Mouse (Mus musculus) natural killer cell, adult 2 months (primary cell): ENCODE measurements around the gene Caskin2.

ENCODE experiments used
- DNase-seq, 2 experiments: peaks; one replicate each; pipeline ENCODE4 v3.0.0; 2022; ENCODE audit warnings: low spot score in 2 of 2

Gene Caskin2

DNA sequence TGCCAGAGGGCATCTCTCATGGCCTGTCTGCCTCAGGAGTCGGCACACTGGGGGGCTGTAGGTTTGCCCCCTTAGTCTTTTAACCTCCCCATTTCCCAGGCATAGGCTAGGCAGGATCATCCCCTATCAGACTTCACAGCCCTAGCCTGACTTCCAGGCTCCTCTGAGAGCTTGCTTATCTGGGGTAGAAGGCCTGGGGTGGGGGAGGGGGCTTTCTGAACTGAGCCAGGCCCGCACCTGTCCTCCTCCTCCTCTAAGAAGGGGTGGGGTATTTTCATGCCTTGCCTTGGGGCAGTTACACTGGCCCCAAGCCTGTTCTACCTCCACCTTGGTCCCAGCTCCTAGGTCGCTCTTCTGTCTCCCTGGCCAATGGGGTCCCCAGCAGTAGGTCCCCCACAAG, 18.1 kb upstream of the Caskin2 start:
- no peak for DNase-seq

DNA sequence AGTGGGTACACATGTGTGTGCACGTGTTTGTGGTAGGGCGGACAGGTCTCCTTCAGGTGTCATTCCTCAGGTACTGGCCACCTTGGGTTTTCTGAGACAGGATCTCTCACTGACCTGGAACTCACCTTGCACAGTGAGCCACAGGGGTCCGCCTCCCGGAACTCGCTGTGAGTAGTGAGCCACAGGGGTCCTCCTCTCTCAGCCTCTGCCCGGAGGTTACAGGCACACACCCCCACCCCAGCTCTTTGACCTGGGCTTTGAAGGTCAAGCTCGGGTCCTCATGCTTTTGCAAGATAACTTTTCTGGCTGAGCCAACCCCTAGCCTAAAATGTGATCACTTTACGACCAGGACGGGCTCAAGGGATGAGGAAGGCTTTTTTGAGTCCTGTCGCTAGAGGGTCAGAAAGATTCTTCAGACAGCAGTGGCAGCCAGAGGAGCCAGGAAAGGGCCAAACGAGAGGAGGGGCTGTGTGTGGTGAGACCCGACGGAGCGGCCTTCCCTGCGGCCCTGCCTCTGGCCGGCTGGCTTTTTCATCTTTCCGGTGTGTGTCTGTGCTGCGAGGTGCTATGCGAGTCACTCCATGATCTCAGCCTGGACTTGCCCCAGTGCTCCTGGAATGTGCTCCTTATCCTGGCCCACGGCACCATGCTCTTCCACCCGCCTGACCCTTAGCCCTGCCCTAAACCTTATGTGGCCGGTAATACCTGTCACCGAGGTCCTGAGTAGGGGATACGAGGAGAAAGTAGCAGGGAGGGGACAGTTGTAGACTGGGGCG, 17.3 kb upstream of the Caskin2 start:
- DNase-seq: no peak

DNA sequence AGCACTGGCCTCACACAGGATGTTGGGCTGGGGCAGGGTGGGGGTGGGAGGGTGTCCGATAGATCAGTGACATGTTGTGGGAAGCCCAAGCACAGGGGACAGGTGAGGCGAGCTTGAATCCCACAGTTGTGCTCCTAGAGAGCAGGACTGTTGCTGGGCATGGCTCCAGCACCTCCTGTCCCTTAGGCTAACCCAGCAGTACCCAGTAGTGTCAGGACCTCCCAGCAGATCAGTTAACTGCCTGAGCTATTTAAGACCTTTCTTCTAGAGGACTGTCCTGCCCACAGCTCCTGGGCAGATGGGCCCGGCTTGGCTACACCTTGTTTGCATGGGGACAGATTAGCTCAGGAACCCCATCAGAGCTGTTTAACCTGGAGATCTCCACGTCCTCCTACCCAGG, 15.6 kb upstream of the Caskin2 start:
- DNase-seq: peak in 1 of 2 experiments; percentile 20

DNA sequence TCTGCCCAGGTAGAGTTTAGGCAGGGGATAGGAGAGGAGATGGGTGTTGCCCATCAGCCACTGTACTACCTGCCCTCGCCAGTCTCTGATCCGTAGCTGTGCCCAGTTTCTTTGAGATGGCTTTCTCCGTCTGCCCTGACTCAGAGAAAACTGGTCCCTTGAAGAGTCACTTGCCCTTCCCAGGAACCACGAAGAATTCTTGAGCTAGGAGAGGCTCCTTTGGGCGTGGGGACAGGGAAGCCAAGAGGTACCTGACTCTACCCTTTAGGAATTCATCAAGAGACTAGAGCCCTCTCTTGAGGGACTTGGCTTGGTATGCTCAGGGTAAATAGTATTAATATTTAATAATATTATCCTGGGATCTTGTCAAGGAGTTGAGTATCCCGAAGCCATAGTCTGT, 14.2 kb upstream of the Caskin2 start:
- no peak for DNase-seq

DNA sequence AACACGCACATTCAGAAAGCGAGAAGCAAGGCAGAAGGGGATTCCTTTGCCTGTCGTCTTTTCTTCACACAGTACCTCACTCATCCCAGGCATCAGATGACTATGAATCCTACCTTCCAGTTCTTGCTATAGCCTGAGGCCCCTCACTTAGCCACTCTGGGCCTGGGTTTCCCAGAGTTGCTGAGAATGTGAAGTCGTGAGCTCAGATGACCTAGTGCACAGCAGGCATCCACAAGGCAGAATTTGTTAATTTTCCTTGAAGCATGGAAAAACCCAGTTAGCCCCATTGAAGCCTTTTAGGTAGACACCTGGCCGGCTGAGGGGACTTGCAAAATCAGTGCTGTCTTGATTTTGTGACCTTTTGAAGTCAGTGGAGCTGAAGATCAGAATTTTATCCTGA, 13.0 kb upstream of the Caskin2 start:
- DNase-seq: no peak

DNA sequence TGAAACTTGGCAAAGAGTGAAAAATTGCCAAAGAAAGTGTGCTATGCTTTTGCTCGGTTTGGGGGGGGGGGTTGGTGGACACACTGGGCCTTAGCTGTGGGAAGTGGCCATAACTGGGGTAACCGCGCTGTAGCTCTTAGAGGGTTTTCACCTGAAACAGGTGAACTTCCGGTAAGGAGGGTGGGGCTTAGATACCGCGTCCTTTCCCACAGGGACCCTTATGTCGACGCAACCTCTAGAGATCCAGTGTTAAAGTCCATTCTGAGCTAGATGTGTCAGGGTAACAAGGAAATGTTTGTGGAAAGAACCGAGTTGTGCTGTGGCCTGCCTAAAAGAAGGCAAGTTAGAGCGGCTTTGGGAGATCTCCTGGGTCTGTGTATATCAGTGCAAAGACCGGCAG, 11.4 kb upstream of the Caskin2 start:
- DNase-seq: no peak

DNA sequence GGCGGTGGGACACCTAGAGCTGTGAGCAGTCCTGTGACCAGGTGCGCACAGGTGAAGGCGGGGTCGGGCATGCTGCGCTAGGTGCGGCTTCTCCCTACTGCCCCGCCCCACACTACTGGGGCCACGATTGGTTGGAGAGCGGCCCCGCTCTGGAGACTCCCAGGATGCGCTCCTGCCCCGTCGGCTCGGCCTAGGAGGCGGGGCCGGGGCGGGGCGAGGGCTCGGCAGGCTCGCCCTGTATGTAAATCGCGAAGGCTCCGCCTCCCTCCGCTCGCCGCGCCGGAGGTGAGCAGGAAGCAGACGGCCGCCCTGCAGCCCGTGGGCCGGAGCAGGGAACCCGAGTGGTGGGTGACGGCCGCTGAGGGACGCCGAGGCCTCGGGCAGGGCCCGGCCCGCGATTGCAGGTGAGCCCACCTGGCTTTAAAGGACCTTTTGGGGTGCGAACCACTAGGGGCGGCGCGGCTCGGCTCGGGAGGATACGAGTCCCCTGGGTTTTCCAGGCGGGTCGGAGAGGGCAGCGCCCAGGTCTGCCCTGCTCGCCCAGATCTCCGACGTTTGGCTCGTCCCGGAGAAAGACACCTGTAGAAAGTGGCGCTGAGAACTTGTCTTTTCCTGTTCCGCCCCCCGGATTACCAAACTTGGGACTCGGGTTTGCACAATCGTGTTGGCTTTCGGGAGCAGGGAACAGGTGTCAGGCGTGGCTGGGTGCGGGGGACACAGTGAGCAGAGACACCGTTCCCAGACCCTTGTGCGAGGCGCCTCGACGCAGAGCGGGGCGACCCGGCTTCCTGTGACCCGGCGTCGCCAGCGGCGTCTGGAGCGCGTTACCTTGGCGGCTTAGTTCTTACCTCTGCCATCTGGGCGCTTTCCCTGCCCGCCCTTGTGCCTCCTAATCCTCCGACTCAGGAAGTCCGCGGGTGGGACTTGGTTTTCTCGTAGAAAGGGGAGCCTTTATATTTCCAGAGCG, 10.6 kb upstream of the Caskin2 start, which contains the start of gene Llgl2:
Gene Llgl2, plus strand, starts transcription at position 276 of the 967 bp plus-strand sequence.
- DNase-seq: peak; percentile 68 to 76

DNA sequence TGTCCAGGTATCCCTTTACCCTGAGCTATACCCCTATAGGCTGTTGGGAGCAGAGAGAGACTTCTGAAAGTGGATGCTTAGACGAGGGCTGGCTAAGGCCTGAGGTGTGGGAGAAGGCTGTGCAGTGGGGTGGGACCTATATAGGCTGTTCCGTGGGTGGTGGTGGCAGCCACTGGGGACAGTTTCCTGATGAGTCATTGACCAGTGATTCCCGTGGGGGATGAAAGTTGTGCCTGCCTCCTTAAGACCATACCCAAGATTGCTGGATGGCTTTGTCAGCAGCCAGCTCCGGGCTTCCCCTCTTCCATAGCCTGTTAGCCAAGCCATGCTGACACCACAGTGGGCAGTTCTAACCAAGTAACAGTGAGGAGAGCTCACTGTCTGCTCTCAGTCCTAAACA, 7.6 kb upstream of the Caskin2 start:
- DNase-seq: no peak

DNA sequence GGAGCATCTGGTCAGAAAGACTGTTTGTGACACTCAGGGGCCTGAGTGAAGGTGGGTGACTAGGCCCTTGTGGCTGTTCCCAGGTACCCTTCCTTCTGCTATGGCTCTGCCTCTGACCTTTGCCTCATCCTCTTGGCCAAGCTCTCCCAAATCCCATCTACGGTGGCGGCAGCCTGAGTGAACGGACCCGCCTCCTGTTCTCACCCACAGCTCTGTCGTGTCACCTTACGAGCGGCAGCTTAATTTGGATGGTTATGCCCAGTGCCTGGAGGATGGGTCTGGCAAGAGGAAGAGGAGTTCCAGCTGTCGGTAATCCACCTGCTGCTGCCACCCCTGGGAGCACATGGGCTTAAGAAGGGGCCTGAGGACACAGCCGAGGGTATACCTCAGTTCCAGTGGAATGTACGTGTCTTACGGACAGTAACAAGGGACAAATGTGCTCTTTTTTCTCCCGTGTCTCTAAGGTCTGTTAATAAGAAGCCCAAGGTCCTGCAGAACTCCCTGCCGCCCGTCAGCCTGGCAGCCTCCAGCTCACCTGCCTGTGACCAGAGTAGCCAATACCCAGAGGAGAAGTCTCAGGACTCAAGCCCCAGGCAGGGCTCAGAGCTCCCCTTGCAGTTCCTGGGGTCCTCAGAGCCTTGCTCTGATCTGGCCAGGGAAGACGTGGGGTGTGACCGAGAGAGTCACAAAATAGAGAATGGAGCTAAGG, 6.6 kb upstream of the Caskin2 start:
- DNase-seq: no peak

DNA sequence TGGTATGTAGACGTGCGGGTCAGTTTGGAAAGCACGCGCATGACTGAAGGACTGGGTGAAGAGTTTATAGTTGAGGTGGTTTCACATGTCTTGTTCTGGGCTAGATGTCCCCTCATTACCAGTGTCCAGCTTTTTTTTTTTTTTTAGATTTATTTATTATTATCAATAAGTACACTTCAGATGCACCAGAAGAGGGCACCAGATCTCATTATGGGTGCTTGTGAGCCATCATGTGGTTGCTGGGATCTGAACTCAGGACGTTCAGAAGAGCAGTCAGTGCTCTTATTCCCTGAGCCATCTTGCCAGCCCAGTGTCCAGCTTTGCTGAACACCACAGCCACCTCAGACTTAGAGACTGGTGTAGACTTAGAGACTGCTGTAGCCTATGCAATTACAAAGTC, 3.9 kb upstream of the Caskin2 start:
- no peak for DNase-seq

DNA sequence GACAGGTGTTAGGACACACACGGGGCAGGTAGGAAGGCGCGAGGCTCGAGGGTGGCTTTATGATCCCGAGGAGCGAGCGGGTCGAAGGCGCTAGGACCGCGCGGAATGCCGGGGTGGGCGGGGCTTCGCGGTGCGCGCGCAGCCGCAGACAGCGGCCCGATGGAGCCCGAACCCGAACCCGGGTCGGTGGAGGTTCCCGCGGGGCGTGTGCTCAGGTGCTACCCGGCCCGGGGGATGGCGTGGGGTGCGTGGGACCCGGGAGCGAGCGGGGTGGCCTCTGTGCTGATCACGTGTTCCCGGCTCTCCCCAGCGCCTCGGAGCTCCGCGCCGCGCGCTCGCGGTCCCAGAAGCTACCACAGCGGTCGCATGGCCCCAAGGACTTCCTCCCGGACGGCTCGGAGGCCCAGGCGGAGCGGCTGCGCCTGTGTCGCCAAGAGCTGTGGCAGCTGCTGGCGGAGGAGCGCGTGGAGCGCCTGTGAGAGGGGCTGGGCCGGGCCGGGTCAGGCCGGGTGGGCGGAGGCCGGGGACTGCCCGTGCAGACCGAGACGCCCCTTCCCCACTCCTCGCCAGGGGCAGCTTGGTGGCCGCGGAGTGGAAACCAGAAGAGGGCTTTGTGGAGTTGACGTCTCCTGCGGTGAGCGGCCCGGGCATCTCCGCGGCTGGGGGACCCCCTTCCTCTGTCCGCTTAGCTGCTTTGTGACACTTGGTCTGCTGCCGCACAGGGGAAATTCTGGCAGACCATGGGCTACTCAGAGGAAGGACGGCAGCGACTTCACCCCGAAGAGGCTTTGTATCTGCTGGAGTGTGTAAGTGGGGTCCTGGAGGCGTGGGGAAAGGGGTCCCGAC, 1.4 kb upstream of the Caskin2 start, which contains the start of gene Tsen54:
Gene Tsen54, plus strand, starts transcription at position 120 of the 846 bp plus-strand sequence.
- peak; percentile 73 to 82 for DNase-seq

DNA sequence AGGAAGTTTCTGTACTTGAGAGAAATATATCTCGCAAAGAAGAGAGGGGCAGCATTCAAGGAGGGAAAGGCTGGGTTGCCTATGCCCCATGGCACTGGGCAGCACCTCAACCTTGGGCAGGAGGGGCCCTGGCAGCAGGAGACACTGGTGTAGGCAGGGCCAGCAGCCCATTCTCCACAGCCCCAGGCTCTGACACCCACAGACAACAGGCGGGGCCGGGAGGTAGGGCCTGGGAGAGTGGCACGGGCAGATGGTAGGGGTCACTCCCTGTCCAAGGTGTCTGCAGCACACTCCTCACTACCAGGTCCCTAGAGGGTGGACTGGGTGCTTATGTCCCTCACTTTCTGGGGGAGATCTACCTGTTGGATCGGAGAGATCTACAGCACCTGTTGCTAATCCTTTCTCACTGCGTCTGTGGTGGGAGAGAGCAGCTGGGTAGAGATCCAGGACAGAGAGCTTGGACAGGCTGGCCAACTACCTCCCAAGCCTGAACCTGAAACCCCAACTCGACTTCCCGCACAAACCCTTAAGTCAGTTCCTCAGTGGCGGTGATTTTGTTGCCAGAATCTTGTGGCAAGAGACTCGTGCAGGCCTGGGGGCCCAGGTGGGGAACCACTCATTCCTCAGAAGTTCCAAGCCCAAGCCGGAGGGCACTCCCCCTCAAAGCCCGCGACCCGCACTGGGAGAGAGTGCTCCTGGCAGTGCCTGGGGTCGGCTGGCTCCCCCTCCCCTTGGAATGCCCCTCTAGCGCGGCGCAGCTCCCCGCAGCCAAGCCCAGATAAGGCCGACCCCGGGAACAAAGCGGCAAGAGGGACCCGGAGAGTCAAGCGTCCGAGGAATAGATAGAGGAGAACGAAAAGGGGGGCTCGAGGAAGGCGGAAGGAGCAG, 662 bp downstream of the Caskin2 start:
- no peak for DNase-seq

DNA sequence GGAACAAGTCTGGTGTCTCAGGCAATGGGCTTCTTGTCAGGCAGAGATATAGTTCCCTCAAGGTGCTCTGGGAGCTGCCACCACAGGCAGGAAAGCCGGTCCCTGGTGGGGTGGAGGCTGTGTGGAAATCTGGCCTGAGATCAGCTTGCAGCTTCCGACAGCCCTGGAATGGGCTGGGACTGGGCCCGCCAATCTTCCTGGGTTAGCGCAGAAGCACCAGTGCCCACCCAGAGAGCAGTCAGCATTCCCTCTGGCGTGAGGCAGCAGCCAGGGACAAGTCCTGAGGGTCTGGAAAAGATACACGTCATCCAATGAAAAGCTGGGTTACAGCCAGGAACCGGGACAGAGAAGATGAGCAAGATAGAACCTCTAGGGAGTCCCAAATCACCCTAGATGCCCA, 1.3 kb downstream of the Caskin2 start:
- no peak for DNase-seq

DNA sequence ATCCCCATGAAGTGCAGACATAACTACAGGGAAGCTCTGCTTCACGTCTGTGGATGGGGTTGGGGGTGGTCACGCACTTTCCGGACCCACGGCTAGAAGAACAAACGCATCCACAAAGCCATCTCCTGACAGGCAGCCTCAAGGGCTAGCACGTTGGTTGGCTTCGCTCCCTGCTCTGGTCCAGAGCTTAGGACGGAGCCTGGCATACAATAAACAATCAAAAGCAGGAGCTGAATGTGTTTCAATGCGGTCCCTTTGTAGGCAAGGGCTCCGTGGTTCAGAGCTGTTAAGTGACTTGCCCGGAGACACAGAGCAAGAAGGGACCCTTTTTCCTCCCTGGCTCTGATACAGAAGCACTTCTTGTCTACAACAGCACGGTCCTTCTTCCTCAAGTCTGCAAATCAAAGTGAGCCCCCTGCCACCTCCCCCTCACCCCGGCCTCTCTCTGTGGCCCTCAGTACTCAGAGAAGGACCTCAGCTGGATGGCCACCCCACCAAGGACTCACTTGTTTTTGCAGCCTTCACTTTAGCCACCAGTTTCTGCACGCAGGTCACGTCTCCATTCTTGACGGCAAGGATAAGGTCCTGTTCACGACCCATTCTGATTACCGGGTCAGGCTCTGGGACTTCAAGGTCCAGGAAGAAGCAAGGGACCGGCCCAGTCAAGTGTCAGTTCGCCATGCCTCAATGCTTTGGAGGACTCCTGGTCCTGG, 1.9 kb downstream of the Caskin2 start:
- no peak for DNase-seq

DNA sequence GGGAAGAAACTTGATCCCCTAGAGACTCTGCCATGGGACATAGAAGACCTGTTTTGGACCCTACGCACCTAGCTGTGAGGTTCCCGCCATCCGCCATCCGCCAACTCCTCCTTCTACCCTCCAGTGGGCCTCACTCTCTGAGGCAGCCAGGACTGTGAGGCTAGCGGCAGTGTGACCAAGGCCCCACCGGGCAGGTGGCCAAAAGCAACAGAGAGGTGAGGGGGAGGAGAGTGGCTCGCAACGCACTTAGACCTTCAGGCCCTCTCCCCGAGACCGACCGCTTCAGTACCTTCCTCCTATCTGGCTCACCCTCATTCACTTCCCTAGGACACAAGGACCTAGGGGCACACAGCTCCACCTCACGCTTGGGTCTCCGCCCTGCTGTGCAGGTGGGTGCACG, 3.1 kb downstream of the Caskin2 start:
- no peak for DNase-seq

DNA sequence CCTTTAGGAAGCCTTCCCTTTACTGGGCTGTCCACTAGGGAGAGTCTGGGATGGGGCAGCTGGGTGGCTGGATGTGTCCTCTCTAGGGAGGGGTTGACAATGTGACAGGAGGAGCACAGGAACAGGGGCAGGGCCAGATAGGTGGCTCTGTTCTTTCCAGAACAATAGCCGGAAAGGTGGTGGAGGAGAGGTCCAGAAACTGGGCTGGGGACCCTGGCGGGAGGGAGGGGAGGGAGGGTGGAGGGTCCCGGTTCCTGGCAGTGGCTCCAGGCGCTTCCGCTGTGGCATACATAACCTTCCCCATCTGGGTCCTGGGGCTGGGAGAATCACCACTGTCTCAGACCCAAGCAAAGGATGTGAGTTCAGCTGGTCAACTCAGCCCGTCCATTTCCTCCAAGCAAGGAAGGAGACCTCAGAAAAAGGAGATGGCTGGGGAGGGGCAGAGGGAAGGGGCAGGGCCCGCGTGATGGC, 4.1 kb downstream of the Caskin2 start:
- no peak for DNase-seq

DNA sequence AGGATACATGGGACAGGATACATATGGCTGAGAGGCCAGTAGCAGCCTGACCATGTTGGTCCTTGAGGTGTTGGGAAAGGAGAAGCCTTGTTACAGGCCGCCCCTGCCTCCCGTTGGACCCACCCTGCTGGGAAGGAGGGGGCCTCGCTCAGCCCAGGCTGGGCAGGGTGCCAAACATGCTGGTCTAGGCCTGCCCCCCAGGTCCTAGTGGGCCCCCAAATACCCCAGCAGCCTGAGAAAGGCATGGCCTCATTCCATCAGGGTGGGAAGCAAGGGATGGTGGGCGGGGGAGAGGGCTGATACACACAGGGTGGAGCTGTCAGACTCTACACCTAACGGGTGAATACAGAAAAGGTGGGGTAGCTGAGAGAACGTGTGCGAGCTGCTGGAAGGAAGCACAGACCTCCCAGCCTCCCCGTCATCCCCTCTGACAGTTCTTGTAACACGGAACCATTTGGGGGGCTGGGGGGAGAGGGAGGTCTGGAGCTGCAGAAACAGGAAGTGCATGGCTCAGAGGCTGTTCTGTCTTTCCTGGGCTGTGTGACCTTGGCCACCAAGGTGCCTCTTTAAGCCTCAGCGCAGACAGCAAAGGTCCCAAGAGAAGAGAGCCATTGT, 4.6 kb downstream of the Caskin2 start:
- no peak for DNase-seq

DNA sequence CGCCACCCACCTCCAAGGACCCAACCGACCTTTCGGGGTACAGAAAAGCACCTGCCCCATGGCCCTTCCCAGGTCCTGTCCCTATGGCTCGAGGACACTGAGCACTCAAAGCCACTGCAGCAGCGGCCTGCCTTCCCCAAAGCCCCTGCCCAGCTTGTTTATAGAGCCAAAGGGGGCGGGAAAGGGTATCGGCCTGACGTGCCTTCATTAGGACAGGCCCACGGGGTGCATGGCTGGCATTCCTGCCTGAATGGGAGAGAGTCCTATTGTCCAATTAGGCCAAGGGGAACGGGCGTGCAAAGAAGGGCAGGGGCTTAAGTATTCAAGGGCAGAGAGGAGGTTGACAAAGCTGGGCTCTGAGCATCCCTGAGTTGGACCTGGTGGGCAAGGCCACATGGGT, 5.5 kb downstream of the Caskin2 start:
- no peak for DNase-seq

DNA sequence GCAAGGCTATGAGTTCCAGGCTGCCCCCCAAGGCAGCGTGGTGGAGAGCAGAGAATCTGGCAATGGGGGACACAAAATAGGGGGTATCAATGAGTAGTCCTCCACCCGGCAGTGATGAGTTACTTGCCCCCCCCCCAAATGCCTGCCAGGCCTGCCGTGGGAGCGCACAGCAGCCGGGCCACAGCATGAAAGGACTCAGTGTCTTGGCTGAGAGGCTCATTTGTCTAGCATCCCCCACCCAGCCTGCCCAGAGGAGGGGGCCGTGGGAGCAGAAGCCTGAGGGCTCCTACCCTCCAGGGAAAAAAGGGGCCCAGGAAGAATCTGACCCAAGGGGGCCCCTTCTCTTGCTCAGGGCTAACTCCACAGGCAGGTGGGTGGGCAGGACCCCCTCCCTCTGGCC, 6.1 kb downstream of the Caskin2 start:
- no peak for DNase-seq
